Mouse (Mus musculus) neural tube, embryonic 14.5 days (tissue): ENCODE measurements around the gene Rhof. TPM values are rescaled to one million over a fixed set of nuclear protein-coding genes. Genes with fewer than 3 reads are reported as not detected.

Source experiments
- ATAC-seq: fragments of 200-750 bp; cut with Nextera tagmentation; 2 replicates; pipeline ENCODE4 v1.8.0; 2017; ENCODE audit warnings: low read depth, mild to moderate bottlenecking, moderate TSS enrichment, moderate library complexity
- H3K27ac ChIP-seq: fragments of 300-500 bp; sonication (generic); 2 replicates; pipeline ENCODE4 v1.5.1; 2014; ENCODE audit warnings: low read depth, mild to moderate bottlenecking, control low read depth, low read length, moderate library complexity, mixed read lengths
- H3K27me3 ChIP-seq: fragments of 300-500 bp; sonication (generic); 2 replicates; pipeline ENCODE4 v1.6.1; 2014; ENCODE audit warnings: low read length; ENCODE audit not compliant: control insufficient read depth, insufficient read depth
- H3K36me3 ChIP-seq: fragments of 300-500 bp; sonication (generic); 2 replicates; pipeline ENCODE4 v1.6.1; 2014; ENCODE audit warnings: low read length, mixed read lengths; ENCODE audit not compliant: control insufficient read depth, insufficient read depth
- H3K4me1 ChIP-seq: fragments of 300-500 bp; sonication (generic); 2 replicates; pipeline ENCODE4 v1.6.1; 2014; ENCODE audit warnings: low read length; ENCODE audit not compliant: control insufficient read depth, insufficient read depth
- H3K4me2 ChIP-seq: fragments of 300-500 bp; sonication (generic); 2 replicates; pipeline ENCODE4 v1.6.1; 2014; ENCODE audit warnings: mild to moderate bottlenecking, low read depth, low read length, control low read depth
- H3K4me3 ChIP-seq: fragments of 300-500 bp; sonication (generic); 2 replicates; pipeline ENCODE4 v1.5.1; 2014; ENCODE audit warnings: low read depth, low read length, control low read depth, mixed read lengths
- H3K9ac ChIP-seq: fragments of 300-500 bp; sonication (generic); replicated peaks from 2 replicates; pipeline ENCODE4 v1.6.1; 2014; ENCODE audit warnings: low read depth, mild to moderate bottlenecking, control low read depth, low read length, mixed read lengths
- H3K9me3 ChIP-seq: fragments of 300-500 bp; sonication (generic); 2 replicates; pipeline ENCODE4 v1.6.1; 2016; ENCODE audit warnings: low read length; ENCODE audit not compliant: control insufficient read depth
- WGBS: fragments of 180-500 bp; shearing (Covaris S2); extraction: QIAGEN DNeasy Blood & Tissue Kit; methylation state at CpG from one replicate; pipeline ENCODE4 v1.1.7; 2014; 5-methylcytosine and 5-hydroxymethylcytosine counted together
- polyA plus RNA-seq: library from polyadenylated mRNA; unstranded; fragments of >200 nt; fragmentation: Nextera tagmentation; extraction: Ambion mirVana; gene quantifications from 2 replicates; pipeline ENCODE4 v1.2.1, GENCODE M21; 2014

The Rhof gene
- polyA plus RNA-seq, 1 experiment from 2014 or later: 13.1 TPM

- 79% methylated on average over 6 of the region's 6 CpGs for WGBS
These were observed 7.4 kb downstream of the Rhof start for GRCm38 (mm10) chr5:123125105-123125504.

GRCm38 (mm10) chr5:123122181-123122580 lies 10.3 kb downstream of the Rhof start:
- ATAC-seq: no peak
- WGBS: 91% methylated on average over 4 of the region's 4 CpGs
- no peaks in the 10 kb centered on the region for H3K27me3 ChIP-seq
- H3K27ac ChIP-seq: no peak overlapping the region
- H3K4me1 ChIP-seq: no peaks in the 10 kb centered on the region
- H3K36me3 ChIP-seq: 0 out of 2 replicates have a peak, but pooled peaks cover 8% of the 10 kb centered on the region
- H3K4me3 ChIP-seq: no peak overlapping the region
- no peak overlapping the region for H3K4me2 ChIP-seq
- H3K9ac ChIP-seq: no peak overlapping the region
- no peaks in the 10 kb centered on the region for H3K9me3 ChIP-seq

More at GRCm38 (mm10) chr5:123125105-123125504, 7.4 kb downstream of the Rhof start:
- Histone ChIP-seq H3K36me3 (0 out of 2 replicates have a peak, but pooled peaks cover 10% of the 10 kb centered on the region), H3K9ac (no peak overlapping the region), H3K27ac (no peak overlapping the region), H3K27me3 (no peaks in the 10 kb centered on the region), H3K4me2 (no peak overlapping the region), H3K4me1 (no peaks in the 10 kb centered on the region), H3K4me3 (no peak overlapping the region), H3K9me3 (no peaks in the 10 kb centered on the region)
- no peak for ATAC-seq

GRCm38 (mm10) chr5:123120624-123121215 lies 11.8 kb downstream of the Rhof start:
- no peak for ATAC-seq
- no peaks in the 10 kb centered on the region for H3K27me3 ChIP-seq
- WGBS: 39% methylated on average over 7 of the region's 7 CpGs
- no peak overlapping the region for H3K4me2 ChIP-seq
- H3K27ac ChIP-seq: no peak overlapping the region
- 0 out of 2 replicates have a peak, but pooled peaks cover 7% of the 10 kb centered on the region for H3K36me3 ChIP-seq
- H3K4me1 ChIP-seq: no peaks in the 10 kb centered on the region
- no peaks in the 10 kb centered on the region for H3K9me3 ChIP-seq
- no peak overlapping the region for H3K4me3 ChIP-seq
- H3K9ac ChIP-seq: no peak overlapping the region

- H3K4me2 ChIP-seq: no peak overlapping the region
- no peak overlapping the region for H3K9ac ChIP-seq
- H3K27ac ChIP-seq: no peak overlapping the region
- H3K4me1 ChIP-seq: no peaks in the 10 kb centered on the region
- ATAC-seq: no peak
- no peak overlapping the region for H3K4me3 ChIP-seq
- H3K9me3 ChIP-seq: no peaks in the 10 kb centered on the region
- 0 out of 2 replicates have a peak, but pooled peaks cover 4% of the 10 kb centered on the region for H3K36me3 ChIP-seq
- H3K27me3 ChIP-seq: no peaks in the 10 kb centered on the region
- 79% methylated on average over 10 of the region's 10 CpGs for WGBS
These were observed 13.7 kb downstream of the Rhof start for GRCm38 (mm10) chr5:123118826-123119225.

GRCm38 (mm10) chr5:123117773-123118172 lies 14.7 kb downstream of the Rhof start:
- Histone ChIP-seq H3K27me3 (no peaks in the 10 kb centered on the region), H3K9me3 (no peaks in the 10 kb centered on the region), H3K4me2 (no peak overlapping the region), H3K9ac (no peak overlapping the region), H3K36me3 (no peaks in the 10 kb centered on the region), H3K4me3 (no peak overlapping the region), H3K4me1 (no peaks in the 10 kb centered on the region), H3K27ac (no peak overlapping the region)
- WGBS: 89% methylated on average over 8 of the region's 8 CpGs
- ATAC-seq: no peak

GRCm38 (mm10) chr5:123117257-123117656 lies 15.2 kb downstream of the Rhof start:
- WGBS: 13% methylated on average over 10 of the region's 10 CpGs
- H3K27me3 ChIP-seq: no peaks in the 10 kb centered on the region
- no peak overlapping the region for H3K4me3 ChIP-seq
- no peak overlapping the region for H3K4me2 ChIP-seq
- 0 out of 2 replicates have a peak, but pooled peaks have one; percentile 28 for ATAC-seq
- no peaks in the 10 kb centered on the region for H3K36me3 ChIP-seq
- no peak overlapping the region for H3K27ac ChIP-seq
- H3K9ac ChIP-seq: no peak overlapping the region
- H3K4me1 ChIP-seq: no peaks in the 10 kb centered on the region
- H3K9me3 ChIP-seq: no peaks in the 10 kb centered on the region

GRCm38 (mm10) chr5:123116080-123116479 lies 16.4 kb downstream of the Rhof start:
- H3K4me1 ChIP-seq: no peaks in the 10 kb centered on the region
- H3K4me2 ChIP-seq: no peak overlapping the region
- H3K9ac ChIP-seq: no peak overlapping the region
- H3K27ac ChIP-seq: no peak overlapping the region
- H3K9me3 ChIP-seq: no peaks in the 10 kb centered on the region
- no peak overlapping the region for H3K4me3 ChIP-seq
- 82% methylated on average over 8 of the region's 8 CpGs for WGBS
- no peaks in the 10 kb centered on the region for H3K36me3 ChIP-seq
- ATAC-seq: no peak
- no peaks in the 10 kb centered on the region for H3K27me3 ChIP-seq

- Histone ChIP-seq H3K9ac (no peak overlapping the region), H3K27ac (no peak overlapping the region), H3K4me1 (peaks cover 5% of the 10 kb centered on the region), H3K9me3 (no peaks in the 10 kb centered on the region), H3K4me3 (no peak overlapping the region), H3K27me3 (no peaks in the 10 kb centered on the region), H3K36me3 (no peaks in the 10 kb centered on the region), H3K4me2 (no peak overlapping the region)
- WGBS: 28% methylated on average over 7 of the region's 7 CpGs
- no peak for ATAC-seq
These were observed 17.6 kb downstream of the Rhof start for GRCm38 (mm10) chr5:123114924-123115323.

GRCm38 (mm10) chr5:123114109-123114508 lies 18.4 kb downstream of the Rhof start:
- WGBS: 30% methylated on average over 11 of the region's 11 CpGs
- no peaks in the 10 kb centered on the region for H3K36me3 ChIP-seq
- H3K27me3 ChIP-seq: no peaks in the 10 kb centered on the region
- peaks cover 13% of the 10 kb centered on the region for H3K4me1 ChIP-seq
- no peaks in the 10 kb centered on the region for H3K9me3 ChIP-seq
- ATAC-seq: no peak
- H3K4me3 ChIP-seq: no peak overlapping the region
- H3K9ac ChIP-seq: no peak overlapping the region
- H3K4me2 ChIP-seq: no peak overlapping the region
- no peak overlapping the region for H3K27ac ChIP-seq
